Mouse (Mus musculus) heart, postnatal 4 days (tissue): ENCODE results near the gene Sp100. TPM values are rescaled to one million over a fixed set of nuclear protein-coding genes. Genes with fewer than 3 reads are reported as not detected.
"Not testable (repeated sequence)": the region's sequence is repeated elsewhere in the genome, so short reads cannot be mapped to it uniquely, and the experiment has no call there.

Source experiments
- DNase-seq: peaks from one replicate; pipeline ENCODE4 v3.0.0; 2021
- total RNA-seq, 2 experiments: library from RNA; stranded (reverse); gene quantifications; 2 replicates each; pipeline ENCODE4 v1.2.3; 2021

The Sp100 gene
- 1 to 10 TPM; 3.7 to 3.9 TPM for total RNA-seq

GRCm38 (mm10) chr1:85649881-85650280 is at the start of gene Sp100:
Gene Sp100, plus strand, starts transcription at chr1:85649988.
- not testable (repeated sequence) for DNase-seq

- not testable (repeated sequence) for DNase-seq
Measured at GRCm38 (mm10) chr1:85600078-85600477, 49.7 kb upstream of the Sp100 start, which contains the start of gene Sp140. Gene Sp140, plus strand, starts transcription at chr1:85600378.

- not testable (repeated sequence) for DNase-seq
Measured at GRCm38 (mm10) chr1:85600794-85601193, 49.0 kb upstream of the Sp100 start.

GRCm38 (mm10) chr1:85604341-85604740 is 45.4 kb upstream of the Sp100 start:
- not testable (repeated sequence) for DNase-seq

- not testable (repeated sequence) for DNase-seq
Measured at GRCm38 (mm10) chr1:85608361-85608760, 41.4 kb upstream of the Sp100 start.

GRCm38 (mm10) chr1:85610581-85610980 is 39.2 kb upstream of the Sp100 start:
- DNase-seq = not testable (repeated sequence)

- DNase-seq = not testable (repeated sequence)
Measured at GRCm38 (mm10) chr1:85615096-85615495, 34.7 kb upstream of the Sp100 start.

- DNase-seq = not testable (repeated sequence)
Measured at GRCm38 (mm10) chr1:85615819-85616218, 34.0 kb upstream of the Sp100 start.

- not testable (repeated sequence) for DNase-seq
Measured at GRCm38 (mm10) chr1:85617161-85617560, 32.6 kb upstream of the Sp100 start.

- not testable (repeated sequence) for DNase-seq
Measured at GRCm38 (mm10) chr1:85618689-85619088, 31.1 kb upstream of the Sp100 start.

- DNase-seq = not testable (repeated sequence)
Measured at GRCm38 (mm10) chr1:85636936-85637335, 12.9 kb upstream of the Sp100 start.

GRCm38 (mm10) chr1:85638144-85638543 is 11.6 kb upstream of the Sp100 start:
- not testable (repeated sequence) for DNase-seq

- DNase-seq = not testable (repeated sequence)
Measured at GRCm38 (mm10) chr1:85650524-85650923, 736 bp downstream of the Sp100 start.

- DNase-seq = peak; percentile 16
Measured at GRCm38 (mm10) chr1:85651770-85652275, 2.0 kb downstream of the Sp100 start.

- not testable (repeated sequence) for DNase-seq
Measured at GRCm38 (mm10) chr1:85657211-85657610, 7.4 kb downstream of the Sp100 start.

GRCm38 (mm10) chr1:85664266-85664665 is 14.5 kb downstream of the Sp100 start:
- no peak for DNase-seq

GRCm38 (mm10) chr1:85680226-85680625 is 30.4 kb downstream of the Sp100 start:
- no peak for DNase-seq

- DNase-seq = no peak
Measured at GRCm38 (mm10) chr1:85686666-85687065, 36.9 kb downstream of the Sp100 start.

- no peak for DNase-seq
Measured at GRCm38 (mm10) chr1:85687346-85687745, 37.6 kb downstream of the Sp100 start.

- DNase-seq = no peak
Measured at GRCm38 (mm10) chr1:85690544-85690943, 40.8 kb downstream of the Sp100 start.

- DNase-seq = no peak
Measured at GRCm38 (mm10) chr1:85692281-85692680, 42.5 kb downstream of the Sp100 start.

GRCm38 (mm10) chr1:85693280-85693679 is 43.5 kb downstream of the Sp100 start:
- DNase-seq = no peak

GRCm38 (mm10) chr1:85695646-85696045 is 45.9 kb downstream of the Sp100 start:
- no peak for DNase-seq

- no peak for DNase-seq
Measured at GRCm38 (mm10) chr1:85697721-85698493, 48.1 kb downstream of the Sp100 start.
